Mouse (Mus musculus) cerebellum, adult 9-10 months (tissue): ENCODE measurements around the gene Nfx1.

Source experiments
- DNase-seq: peaks from one replicate; pipeline ENCODE4 v3.0.0; 2022

The Nfx1 gene

GRCm38 (mm10) chr4:41048926-41049325, 78.2 kb downstream of the Nfx1 start:
- DNase-seq, result no peak

DNA sequence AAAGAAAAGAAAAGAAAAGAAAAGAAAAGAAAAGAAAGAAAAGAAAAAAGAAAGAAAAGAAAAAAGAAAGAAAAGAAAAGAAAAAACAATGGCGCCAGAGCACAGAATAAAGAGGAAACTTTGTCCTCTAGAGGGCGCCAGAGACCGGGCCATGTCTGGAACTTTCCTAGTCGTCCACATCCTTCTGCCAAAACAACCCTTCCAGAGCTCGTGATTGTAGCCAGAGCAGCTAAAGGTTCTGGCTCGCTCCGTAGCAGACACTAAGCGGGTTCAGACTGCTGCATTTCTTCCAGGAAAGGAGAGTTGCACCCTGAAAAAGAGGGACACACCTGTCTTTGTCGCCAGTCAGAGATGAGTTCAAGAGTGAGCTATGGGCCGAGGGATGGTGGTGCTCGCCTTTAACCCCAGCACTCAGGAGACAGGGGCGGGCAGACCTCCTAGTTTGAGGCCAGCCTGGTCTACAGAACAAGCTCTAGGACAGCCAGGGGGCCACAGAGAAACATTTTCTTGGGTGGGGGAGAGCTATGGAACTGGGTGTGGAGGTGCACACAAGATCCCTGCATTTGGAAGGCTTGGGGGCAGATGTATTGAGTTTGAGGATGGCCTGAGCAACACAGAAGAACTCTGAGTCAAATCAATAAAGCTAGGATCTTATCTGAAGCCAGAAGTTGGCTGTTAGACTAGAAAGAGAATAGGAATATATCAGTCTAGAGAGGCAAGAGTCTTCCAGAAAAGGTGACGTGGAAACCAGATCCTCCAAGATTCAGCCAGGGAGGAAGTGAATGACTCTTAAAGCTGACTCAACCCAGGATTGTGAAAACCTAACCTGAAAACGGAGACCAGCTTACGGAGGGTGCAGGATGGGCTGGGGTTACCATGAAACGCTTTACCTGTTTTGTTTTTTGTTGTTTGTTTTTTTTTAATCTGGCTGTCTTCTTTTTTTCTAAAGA, 80.3 kb downstream of the Nfx1 start:
- DNase-seq, result peak; percentile 85

DNA sequence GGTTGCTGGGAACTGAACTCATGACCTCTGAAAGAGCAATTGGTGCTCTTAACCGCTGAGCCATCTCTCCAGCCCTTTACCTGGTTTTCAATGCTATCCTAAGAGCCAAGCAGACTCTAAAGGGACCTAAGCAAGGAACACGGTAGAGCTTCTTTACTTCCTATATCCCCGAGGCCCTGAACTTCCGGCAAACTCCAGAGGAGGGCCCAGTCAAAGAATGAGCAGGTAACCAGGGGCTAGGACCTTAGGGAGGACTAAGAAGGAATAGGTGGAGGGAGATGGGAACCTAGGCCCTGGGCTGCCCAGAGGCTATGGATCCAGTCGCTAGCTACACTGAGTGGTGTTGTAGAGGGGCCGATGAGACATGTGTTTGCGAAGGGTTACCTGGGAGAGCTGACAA, 81.1 kb downstream of the Nfx1 start:
- DNase-seq, result no peak

DNA sequence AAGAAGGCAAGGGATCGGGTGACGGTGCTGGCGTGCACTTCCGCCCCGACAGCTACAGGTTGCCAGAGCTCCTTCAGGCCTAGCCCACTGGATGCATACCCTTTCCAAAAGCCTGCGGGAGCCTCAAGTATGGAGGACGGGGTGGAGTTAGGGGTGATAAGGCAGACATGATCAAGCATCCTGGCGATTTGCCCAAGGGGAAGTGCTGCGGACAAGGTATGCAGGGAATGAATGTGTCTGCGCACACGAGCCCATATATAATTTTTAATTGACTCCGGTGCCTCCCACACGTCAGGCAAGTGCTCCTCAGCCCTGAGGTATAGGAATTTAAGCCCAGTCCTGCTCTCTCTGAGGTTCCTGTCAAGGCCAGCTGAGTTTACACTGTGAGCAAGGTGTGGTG, 84.4 kb downstream of the Nfx1 start:
- DNase-seq, result no peak

DNA sequence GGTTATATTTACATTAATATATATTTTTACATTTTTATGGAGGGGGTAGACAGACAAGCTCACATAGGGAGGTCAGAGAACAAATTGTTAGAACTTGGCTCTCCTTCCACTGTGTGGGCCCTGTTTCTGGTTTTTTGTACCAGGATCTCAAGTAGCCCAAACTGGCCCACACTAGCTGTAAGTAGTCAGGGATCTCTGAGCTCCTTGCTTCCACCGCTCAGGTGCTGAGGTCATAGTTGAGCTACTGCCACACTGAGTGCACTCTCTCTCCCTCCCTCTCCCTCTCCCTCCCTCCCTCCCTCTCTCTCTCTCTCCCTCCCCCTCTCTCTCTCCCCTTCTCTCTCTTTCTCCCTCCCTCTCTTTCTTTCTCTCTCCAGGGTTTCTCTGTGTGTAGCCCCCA, 85.5 kb downstream of the Nfx1 start:
- no peak for DNase-seq

- no peak for DNase-seq
Observed at GRCm38 (mm10) chr4:41056742-41057332, 86.1 kb downstream of the Nfx1 start.

GRCm38 (mm10) chr4:41057361-41057760, 86.7 kb downstream of the Nfx1 start:
- DNase-seq, result peak; percentile 39

GRCm38 (mm10) chr4:41063351-41063750, 92.6 kb downstream of the Nfx1 start:
- DNase-seq, result no peak

- no peak for DNase-seq
Observed at GRCm38 (mm10) chr4:41063894-41064673, 93.4 kb downstream of the Nfx1 start.

DNA sequence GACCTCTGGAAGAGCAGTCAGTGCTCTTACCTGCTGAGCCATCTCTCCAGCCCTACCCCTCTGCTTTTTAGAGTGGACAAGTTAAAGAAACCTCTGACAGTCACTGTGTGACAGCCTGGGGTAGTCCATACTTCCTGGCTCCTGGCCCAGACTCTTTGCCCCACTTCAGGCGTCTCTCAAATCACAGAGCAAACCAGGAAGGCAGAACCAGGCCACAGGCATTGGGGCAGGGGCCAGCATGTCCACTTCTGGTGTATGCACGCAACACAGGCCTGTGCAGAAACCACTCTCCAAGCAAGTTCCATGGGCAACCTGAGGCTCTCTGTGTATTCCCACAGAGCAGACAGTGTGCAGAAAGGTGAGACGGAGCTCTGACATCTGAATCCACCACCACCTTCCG, 94.5 kb downstream of the Nfx1 start:
- DNase-seq, result no peak

DNA sequence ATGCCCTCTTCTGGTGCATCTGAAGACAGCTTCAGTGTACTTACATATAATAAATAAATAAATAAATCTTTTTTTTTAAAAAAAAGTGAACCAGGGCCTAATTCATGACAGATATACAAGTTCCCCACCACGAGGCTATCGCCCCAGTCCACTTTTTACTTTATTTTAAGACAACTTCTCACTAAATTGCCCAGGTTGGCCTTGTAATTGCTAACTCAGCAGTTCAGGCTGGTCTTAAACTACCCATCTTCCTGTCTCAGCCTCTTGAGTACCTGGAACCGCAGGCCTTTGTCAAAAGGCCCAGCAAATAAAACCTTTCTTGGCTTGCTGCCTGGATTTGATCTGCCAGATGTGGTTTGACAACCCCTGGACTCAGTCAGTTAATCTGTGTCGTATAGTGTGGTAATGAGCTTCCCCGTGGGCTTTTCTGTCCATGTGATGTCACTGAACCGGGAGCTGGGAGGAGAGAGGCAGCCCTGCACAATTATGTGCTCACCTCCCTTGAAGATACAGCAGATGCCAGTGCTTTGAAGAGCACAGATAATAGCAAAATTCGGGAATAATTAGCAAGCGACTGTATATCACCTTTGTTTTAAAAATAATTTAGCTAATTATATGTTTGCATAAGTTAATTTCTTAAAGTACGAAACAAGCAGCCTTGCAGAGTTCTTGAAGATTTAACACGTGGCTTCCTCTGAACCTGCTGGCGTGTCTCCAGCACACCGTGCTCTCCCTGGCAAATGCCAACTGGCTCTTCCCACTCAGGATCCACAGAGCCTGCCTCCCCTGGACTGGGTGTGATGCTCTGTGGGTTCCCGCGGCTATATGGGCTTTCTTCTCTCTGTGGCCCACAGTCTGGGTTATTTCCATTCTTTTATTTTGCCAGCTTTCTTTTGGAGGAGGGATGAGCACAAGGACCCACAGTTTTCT, 101.1 kb downstream of the Nfx1 start:
- DNase-seq, result peak; percentile 28

DNA sequence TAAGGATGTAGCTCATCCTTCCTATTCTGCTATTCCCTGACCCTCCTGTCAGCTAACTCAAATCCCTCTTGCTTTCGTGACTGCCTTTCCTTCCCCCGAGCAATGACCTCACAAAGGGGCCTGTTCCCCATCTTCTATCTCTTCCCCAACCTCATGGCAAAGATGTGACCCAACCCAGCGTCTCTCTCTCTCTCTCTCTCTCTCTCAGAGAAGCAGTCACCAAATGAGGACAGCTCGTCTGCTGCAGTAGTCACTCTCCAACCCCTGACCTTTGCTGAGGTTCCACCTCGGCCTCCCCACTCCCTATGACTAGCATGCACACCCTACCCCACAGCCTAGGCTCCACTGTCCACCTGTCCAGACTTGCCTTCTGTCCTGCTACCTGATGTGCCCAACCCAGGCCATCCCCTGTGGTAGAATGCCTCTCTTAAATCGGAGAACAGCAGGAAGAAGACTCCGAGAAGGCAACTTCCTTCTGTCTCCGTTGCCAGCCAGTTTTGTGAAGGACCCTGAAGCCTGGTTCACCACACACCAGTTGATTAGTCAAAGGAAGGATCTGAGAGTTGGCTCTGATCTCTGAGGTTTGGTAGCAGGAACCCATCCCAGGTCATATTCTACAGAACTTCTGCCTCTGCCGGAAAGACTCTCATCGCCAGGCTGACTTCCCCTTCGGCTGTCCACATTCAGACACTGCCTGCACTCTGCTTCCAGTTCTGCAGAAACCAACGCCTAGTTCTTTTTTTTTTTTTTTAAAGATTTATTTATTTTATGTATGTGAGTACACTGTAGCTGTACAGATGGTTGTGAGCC, 102.5 kb downstream of the Nfx1 start:
- DNase-seq, result no peak

DNA sequence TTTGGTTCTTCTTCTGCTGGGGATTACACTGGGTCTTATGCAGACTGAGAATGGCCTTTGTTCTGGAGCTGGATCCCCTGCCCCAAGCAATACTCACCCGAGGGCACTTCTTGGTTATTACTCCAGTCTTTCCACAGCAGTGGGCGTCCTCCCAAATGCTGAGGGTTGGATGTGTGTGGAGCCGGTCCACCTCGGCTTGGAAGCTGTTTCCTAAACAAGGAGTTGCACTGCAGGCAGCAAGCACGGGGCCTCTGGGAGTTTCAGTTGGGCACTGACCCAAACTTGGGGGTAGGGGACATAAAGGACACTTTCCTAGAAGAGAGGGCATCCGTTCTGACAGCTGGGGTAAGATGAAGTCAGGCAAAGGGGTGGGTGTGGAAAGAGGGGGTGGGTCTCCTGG, 103.8 kb downstream of the Nfx1 start:
- DNase-seq, result no peak
